Mouse (Mus musculus) A20 (cell line): ENCODE data around the gene Nat9.

ENCODE experiments used
- DNase-seq: peaks from one replicate; pipeline ENCODE4 v3.0.0-alpha.2; 2011; ENCODE audit warnings: low read depth, low spot score

The Nat9 gene

GRCm38 (mm10) chr11:115176399-115177190 lies 11.1 kb downstream of the Nat9 start:
- DNase-seq, result no peak

GRCm38 (mm10) chr11:115173549-115174339 lies 13.9 kb downstream of the Nat9 start:
- no peak for DNase-seq

GRCm38 (mm10) chr11:115172825-115173287 lies 14.8 kb downstream of the Nat9 start:
- DNase-seq, result no peak

GRCm38 (mm10) chr11:115171125-115171524 lies 16.5 kb downstream of the Nat9 start:
- no peak for DNase-seq

- no peak for DNase-seq
Observed at GRCm38 (mm10) chr11:115169430-115169829, 18.2 kb downstream of the Nat9 start.

- no peak for DNase-seq
Observed at GRCm38 (mm10) chr11:115167631-115168249, 19.9 kb downstream of the Nat9 start.

- DNase-seq, result no peak
Observed at GRCm38 (mm10) chr11:115166776-115167175, 20.9 kb downstream of the Nat9 start.

GRCm38 (mm10) chr11:115164976-115165374 lies 22.7 kb downstream of the Nat9 start:
- DNase-seq, result no peak

GRCm38 (mm10) chr11:115164341-115164975 lies 23.2 kb downstream of the Nat9 start:
- peak; percentile 58 for DNase-seq

GRCm38 (mm10) chr11:115163568-115164150 lies 24.0 kb downstream of the Nat9 start:
- DNase-seq, result peak; percentile 88

GRCm38 (mm10) chr11:115162832-115163480 lies 24.7 kb downstream of the Nat9 start, which contains the start of gene Slc9a3r1:
Gene Slc9a3r1 (plus strand): TSS chr11:115163341.
- peak; percentile 99 for DNase-seq

GRCm38 (mm10) chr11:115162205-115162601 lies 25.5 kb downstream of the Nat9 start:
- DNase-seq, result no peak

GRCm38 (mm10) chr11:115161578-115162204 lies 26.0 kb downstream of the Nat9 start:
- DNase-seq, result peak; percentile 19

- peak; percentile 79 for DNase-seq
Observed at GRCm38 (mm10) chr11:115160883-115161577, 26.6 kb downstream of the Nat9 start.

GRCm38 (mm10) chr11:115160016-115160797 lies 27.5 kb downstream of the Nat9 start:
- peak; percentile 63 for DNase-seq

GRCm38 (mm10) chr11:115157933-115158719 lies 29.5 kb downstream of the Nat9 start:
- peak; percentile 71 for DNase-seq

- DNase-seq, result peak; percentile 52
Observed at GRCm38 (mm10) chr11:115155053-115155634, 32.5 kb downstream of the Nat9 start.
